Mouse (Mus musculus) erythroblast, adult 5-6 weeks (primary cell): ENCODE results near the gene Nptn. TPM values are rescaled to one million over a fixed set of nuclear protein-coding genes. Genes with fewer than 3 reads are reported as not detected.
A peak's percentile ranks its signal among the peaks of the same experiment; 100 is the strongest.

ENCODE experiments used
- ATAC-seq: replicated peaks from 2 replicates; pipeline ENCODE4 v1.8.0; 2016; ENCODE audit warnings: moderate number of reproducible peaks, mild to moderate bottlenecking, moderate TSS enrichment, inconsistent platforms; ENCODE audit not compliant: poor library complexity, low FRiP score, severe bottlenecking
- total RNA-seq, 2 experiments: library from RNA; stranded (forward) in 1 of 2; stranded (reverse) in 1 of 2; fragments of 150-400 nt in 1 of 2; fragments of 200-764, 138-1000 nt in 1 of 2; gene quantifications; 2 replicates each; pipeline versions ENCODE4 v1.2.3 to v1.2.4; 2015 to 2017; ENCODE audit warnings: low replicate concordance in 2 of 2

The Nptn gene
- total RNA-seq, 2 experiments from 2014 or later: 135 to 349 TPM

DNA sequence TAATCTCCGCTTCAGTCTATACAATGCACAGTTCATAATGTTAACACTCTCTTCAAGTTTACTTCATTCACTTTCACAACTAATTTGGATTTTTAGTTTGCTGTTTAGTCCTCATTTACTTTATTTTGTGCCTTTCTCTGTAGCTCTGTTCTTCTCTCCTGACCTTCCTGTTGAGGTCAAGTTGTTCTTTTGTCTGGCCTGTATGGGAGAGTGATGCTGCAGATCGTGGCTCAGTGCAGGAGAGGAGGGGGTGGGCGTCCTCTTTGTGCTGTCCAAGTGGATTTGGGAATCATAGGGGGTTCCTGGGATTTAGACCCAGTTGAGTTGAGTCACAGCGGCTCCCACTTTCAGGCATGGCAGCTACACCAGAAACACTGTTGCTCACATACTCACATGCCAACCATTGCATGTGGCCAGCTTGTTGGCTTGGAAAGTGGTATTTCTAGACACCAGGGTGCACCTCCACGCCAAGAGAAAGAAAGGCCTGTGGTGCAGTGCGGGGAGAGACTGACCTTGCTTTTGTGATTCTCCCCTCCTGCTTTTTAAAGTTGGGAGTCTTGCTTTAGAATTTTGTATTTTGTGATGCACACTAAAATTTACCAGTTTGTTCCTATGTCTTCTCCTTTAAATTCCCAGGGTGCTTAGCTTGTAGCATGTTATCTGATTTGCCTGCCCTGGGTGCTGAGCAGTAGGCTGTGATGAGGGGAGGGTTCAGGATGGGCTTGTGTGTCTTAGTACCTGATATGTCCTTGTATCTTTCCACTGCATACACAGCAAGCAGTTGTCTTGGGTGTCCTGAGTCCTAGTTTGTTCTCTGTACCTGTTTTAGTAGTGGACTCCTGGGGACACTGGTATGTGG is 66.6 kb downstream of the Nptn start:
- ATAC-seq: 0 out of 2 replicates have a peak, but pooled peaks have one; percentile 22

DNA sequence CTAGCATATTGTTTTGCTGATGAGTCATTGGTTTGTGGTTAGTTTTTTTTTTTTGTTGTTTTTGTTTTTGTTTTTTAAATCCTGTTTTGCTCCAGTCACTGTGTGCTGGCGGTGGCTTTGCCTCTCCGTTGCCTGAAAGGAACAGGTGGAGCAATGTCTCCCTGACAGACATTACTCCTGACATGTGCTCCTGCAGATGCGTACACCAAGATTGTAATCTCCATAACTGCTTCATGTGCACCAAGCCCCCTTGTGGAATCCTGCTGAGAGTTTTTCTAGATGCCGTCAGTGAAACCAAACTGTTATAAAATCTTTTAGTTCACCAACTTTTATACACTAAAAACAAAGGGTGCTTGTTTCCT is 67.2 kb downstream of the Nptn start:
- ATAC-seq: no peak

DNA sequence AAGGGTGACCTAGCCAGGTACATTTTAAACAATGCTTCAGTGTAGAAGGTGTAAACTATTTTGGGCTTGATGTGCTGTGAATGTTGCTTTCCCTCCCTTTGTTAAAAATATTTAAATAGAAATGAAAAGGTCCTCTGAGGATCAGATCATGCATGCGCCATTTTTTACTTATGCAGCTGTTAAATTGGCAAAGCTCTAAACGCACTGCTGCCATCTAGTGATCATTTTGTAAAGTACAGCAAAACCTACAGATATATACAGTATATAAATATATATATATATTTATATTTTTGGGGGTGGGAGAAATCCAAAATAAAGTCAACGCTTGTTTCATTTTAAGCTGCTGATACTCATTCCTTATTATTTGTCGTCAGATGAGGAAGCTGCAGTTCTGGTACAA is 70.0 kb downstream of the Nptn start:
- 0 out of 2 replicates have a peak, but pooled peaks have one; percentile 47 for ATAC-seq

GRCm38 (mm10) chr9:58654494-58654893 is 72.5 kb downstream of the Nptn start:
- no peak for ATAC-seq

GRCm38 (mm10) chr9:58656396-58656795 is 74.4 kb downstream of the Nptn start:
- peak; percentile 62 for ATAC-seq

GRCm38 (mm10) chr9:58656824-58657223 is 74.8 kb downstream of the Nptn start:
- no peak for ATAC-seq

DNA sequence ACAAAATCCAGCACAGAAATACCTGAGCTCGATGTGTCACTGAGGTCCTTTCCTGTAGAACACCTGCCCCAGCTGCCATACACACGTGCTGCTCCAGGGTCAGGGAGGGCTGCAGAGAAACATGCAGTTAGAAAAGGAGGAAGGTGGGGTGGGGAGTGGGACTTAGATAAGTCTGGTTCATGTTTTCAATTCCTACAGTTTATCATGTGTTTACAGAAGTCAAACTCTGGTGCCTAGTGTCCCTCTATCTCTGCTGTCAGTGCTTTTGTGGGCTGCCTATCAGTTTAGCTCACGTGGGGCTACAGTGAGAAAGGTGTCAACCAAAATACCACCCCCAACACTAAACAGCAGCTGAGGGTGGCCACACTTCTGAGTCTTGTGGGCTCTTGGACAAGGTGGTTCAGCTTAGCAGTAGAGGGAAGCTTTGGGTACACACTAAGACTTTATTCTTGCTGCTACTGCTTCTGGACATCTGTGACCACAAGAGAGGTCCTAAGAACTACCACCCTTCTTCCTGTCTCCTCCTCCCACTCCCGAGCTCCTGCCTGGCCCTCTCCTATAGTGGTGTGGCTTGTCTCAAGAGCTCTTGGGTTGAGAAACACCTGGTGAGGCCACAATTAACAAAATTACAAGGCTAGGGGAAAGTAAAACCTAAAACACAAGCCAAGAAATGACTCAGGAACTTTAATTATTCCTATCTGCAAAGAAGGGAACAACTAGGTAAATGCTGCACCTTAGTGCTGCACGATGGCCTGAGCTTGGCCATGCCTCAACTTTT is 75.9 kb downstream of the Nptn start:
- peak; percentile 74 for ATAC-seq

DNA sequence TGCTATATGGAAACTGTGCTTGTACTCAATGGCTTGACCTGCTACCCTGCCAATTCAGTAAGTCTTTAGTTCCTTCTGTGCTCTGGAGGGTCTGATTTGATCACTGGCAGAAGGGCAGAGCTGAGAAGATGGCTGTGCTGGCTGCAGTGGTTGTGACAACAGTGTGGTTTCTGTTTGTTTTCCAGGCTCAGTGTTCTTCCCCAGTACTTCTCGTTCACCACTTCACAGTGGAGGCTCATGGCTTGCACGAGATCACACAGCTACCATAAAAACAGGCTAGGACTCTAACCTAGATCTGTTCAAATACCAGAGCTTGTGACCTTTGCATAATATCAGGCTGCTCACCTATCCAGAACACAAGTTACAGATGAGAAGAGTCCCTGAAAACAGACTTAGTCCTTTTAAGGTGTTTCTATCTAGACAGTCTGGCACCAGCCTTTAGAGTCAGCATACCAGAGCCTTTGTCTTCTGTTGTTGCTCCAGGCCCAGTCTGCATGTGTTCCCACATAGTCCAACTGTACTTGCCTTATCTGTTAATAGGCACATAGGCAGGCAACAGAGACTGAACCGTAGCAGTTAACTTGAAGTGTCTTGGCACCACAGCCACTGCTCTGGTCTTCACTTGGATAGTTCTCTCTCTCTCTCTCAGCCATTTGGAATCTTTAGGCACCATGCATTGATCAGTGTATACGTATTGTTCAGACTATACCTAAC is 76.7 kb downstream of the Nptn start:
- ATAC-seq: no peak

GRCm38 (mm10) chr9:58659331-58659730 is 77.3 kb downstream of the Nptn start:
- ATAC-seq: no peak

- ATAC-seq: peak; percentile 56
Observed at GRCm38 (mm10) chr9:58659989-58660388, 77.9 kb downstream of the Nptn start.

DNA sequence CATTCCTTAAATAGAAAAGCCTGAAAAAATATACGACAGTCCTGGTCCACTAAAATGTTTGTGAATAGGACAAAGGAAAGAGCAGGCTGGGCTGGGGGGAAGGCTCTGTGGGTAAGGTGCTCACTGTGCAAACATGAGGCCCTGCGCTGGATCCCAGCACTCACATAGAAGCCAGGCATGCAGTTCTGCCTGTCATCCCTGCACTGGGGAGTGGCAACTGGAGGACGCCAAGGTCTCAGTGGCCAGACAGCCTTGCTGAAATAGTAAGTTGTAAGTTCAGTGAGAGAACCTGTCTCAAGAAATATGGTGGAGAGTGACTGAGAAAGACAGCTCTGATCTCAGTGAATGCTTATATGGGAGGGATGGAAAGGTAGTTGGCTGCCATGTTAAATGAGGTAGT is 78.6 kb downstream of the Nptn start:
- ATAC-seq: no peak

- no peak for ATAC-seq
Observed at GRCm38 (mm10) chr9:58662007-58662406, 80.0 kb downstream of the Nptn start.

- ATAC-seq: peak; percentile 14
Observed at GRCm38 (mm10) chr9:58662791-58663190, 80.8 kb downstream of the Nptn start.

DNA sequence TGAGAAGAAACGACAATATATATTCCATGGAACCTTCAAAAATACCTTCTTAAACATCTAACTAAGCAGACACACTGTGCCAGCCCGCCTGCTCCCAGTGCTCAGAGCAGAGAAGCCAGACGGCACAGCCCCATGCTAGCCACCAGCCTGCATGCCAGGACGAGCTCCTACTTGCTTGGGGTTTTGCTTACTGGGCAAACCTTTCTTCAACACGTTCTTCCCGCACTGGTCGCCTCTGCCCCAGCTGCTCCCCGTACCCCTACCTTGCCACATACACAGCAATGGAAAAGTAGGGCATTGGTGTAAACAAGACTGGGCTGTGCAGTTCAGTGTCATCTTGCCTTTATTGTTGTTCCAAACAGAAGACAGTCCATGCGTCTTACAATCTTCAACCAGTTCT is 83.5 kb downstream of the Nptn start:
- no peak for ATAC-seq

- ATAC-seq: no peak
Observed at GRCm38 (mm10) chr9:58666191-58666590, 84.2 kb downstream of the Nptn start.

DNA sequence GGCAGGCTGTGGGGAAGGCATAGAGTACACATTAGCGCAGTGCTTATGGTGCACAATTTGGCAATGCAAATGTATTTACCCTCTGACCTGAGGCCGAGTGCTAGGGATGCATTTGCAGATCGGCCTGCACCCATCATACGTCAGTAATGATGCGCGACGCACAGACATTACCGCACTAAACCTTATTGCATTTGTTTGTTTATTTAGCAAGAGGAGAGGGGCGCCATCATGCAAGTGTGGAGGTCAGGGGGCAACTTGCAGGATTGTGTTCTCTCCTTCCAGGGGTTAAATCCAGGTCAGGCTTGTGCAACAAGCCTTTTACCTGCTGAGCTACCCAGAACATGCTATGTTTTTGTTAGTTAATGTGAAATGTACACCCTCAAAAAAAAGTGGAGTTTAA is 85.2 kb downstream of the Nptn start:
- ATAC-seq: no peak

- no peak for ATAC-seq
Observed at GRCm38 (mm10) chr9:58668171-58668570, 86.1 kb downstream of the Nptn start.

GRCm38 (mm10) chr9:58669071-58669470 is 87.0 kb downstream of the Nptn start:
- ATAC-seq: no peak

DNA sequence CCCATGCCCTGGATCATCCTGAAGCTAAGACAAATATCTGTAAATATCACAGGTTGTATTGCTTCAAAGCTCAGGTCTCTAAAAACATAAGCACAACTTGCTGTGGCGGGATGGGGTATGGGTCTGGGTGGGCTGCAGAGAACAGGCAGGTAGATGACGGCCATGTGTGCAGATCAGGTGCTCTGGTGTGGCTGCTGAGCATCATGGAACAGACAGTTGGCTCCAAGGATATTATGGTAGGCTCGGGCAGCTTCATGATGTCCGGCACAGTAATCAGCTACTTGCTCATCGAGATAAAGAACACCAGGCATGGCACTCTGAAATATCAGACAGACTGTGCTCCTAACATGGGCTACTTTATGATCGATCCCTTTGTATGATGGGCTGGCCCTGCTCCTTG is 87.8 kb downstream of the Nptn start:
- ATAC-seq: no peak

- ATAC-seq: no peak
Observed at GRCm38 (mm10) chr9:58672474-58672873, 90.4 kb downstream of the Nptn start.
